Mouse (Mus musculus) R1 (cell line): ENCODE results near the gene Gja10.

Experiments
- DNase-seq: peaks from one replicate; pipeline ENCODE4 v3.0.0-alpha.2; 2018; ENCODE audit warnings: low read depth, low spot score

The Gja10 gene

DNA sequence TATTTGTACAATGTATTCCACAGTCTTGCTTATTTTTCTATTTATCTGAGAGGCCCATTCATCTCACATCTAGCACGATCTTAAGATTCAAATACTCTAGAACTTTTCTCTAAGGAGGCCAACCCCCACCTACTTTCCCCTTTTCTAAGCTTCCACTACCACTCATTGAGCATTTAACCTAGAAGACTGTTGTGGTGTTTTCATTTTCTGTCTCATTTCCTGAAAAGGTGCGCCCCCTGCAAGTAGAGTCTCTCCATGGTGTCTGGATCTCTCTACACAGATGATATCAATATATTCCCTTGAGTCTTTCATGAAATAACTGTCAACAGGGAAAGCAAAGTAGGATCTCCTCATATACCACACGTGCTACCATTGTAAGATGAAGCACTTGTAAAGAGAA is at the start of gene Gja10:
Gene Gja10, minus strand, starts transcription at position 101 of the 400 bp plus-strand sequence.
- DNase-seq, result no peak

DNA sequence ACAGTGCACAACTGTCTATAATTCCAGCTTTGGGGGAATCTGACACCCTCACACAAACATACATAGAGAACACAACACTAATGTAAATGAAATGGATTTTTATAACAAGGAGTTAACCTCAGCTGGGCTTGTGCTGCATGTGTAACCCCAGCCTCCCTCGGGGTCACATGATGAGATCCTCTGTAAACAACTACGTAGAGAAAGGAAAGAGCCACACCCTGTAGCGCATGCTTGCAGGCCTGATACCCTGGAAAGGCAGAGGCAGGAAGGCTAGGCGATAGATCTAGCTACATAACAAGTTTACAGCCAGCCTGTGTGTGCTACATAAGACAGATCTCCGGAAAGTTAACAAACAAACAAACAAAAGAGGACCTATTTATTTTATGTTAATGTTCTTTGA is 49.1 kb upstream of the Gja10 start:
- peak; percentile 59 for DNase-seq

DNA sequence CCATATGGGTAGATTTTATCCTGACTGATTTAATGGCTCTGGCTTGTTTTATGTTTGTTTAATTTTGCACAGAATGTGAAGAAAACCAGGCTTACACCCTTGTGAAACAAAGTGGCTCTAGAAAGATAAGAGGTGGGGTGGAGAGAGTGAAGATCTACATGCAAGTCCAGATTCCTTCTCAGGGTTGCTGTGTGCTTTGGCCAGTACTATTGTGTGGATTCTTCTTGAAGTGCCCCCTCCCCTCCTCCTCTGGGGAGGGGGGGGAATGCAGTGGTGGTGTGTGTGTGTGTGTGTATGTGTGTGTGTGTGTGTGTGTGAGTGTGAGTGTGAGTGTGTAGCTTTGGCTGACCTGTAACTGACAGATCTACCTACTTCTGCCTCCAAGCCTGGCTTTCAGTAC is 19.1 kb upstream of the Gja10 start:
- DNase-seq, result no peak

DNA sequence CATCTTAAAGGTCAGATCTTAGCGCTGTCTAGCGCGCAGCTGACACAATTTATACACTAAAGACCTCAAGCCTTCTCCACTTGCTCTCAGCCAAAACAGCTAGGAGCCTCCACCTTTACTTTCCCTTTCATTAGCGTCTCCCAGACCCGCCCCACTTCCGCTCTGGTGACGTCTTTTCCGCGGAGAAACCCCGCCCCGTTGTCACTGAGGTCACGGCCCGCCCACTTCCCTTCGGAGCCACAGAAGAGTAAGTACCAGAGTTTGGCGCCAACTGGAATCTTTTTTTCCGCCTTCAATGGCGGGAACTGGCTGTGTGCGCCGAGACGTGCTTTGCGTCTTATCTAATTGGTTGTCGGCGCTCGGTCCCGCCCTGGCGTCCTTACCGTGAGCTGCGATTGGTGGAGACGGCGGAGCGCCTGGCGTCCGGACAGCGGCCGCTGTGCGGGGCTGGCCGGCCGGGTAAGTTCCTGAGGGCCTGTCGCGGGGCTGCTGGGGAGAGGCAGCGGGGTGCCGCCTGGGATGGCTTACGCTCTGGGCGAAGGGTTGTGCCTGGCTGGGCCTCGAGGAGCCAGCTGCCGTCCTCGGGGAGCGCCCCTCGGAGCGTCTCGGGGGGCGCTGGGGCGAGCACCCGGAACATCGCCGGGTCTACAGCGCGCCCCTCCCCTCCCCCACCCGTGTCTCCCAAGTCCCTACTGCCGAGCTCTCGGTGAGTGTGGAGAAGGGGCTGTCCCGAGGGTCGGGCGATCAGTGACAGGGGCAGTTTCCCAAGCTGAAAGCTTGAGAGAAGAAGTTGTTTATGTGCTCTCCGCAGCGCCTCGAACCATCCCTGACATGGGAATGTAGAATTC is 12.7 kb upstream of the Gja10 start, which contains the start of gene Casp8ap2:
Gene Casp8ap2, plus strand, starts transcription at position 418 of the 848 bp plus-strand sequence.
- peak; percentile 100 for DNase-seq

GRCm38 (mm10) chr4:32601135-32601534 is 1.4 kb downstream of the Gja10 start:
- peak; percentile 76 for DNase-seq

DNA sequence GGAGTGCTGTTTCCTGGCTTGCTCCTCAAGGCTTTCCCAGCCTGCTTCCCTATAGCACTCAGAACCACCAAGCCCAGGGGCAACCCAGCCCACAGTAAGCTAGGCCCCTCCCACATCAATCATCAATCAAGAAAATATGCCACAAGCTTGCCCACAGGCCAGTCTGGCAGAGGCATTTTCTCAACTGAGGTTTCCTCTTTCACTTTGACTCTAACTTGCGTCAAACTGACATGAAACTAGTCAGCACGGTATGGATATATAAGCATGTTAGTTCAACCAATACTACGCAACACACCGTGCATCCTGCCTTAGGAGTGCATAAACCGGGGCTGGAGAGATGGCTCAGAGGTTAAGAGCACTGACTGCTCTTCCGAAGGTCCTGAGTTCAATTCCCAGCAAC is 14.3 kb downstream of the Gja10 start:
- no peak for DNase-seq

- DNase-seq, result no peak
Measured at GRCm38 (mm10) chr4:32587543-32587942, 15.0 kb downstream of the Gja10 start.

DNA sequence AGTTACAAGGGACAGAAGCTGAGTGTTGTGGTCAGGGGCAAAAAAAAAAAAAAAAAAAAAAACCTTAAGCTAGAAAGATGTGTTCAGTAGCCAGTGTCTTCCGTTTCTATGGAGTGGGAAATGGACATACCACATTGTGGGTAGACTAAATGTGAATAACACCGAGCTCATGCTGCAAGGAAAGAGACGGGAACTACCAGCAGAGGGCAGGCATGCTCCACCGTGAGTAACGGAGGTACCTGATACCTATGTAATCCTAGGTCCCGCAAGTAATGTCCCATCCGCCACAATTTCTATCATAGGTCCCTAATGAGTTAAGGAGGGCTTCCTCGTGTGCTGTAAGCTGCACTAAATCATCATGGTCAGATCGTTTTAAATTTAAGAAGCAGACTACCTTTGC is 16.0 kb downstream of the Gja10 start:
- DNase-seq, result peak; percentile 81

- DNase-seq, result no peak
Measured at GRCm38 (mm10) chr4:32584181-32584580, 18.4 kb downstream of the Gja10 start.

DNA sequence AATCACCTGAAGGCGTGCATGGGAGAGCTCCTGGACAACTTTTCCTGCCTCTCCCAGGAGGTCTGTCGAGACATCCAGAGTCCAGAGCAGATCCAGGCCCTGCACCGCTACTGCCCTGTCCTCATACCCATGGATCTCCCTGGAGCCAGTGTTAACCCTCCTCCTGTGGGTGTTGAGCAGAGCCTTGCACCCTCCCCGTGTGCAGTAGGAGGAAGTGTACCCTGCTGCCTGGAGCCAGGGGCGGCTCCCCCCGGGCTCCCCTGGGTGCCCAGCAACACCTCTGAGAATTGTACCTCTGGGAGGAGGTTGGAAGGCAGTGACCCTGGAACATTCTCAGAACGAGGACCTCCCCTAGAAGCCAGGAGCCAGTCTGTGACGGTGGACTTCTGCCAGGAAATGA is 22.7 kb downstream of the Gja10 start:
- DNase-seq, result no peak

DNA sequence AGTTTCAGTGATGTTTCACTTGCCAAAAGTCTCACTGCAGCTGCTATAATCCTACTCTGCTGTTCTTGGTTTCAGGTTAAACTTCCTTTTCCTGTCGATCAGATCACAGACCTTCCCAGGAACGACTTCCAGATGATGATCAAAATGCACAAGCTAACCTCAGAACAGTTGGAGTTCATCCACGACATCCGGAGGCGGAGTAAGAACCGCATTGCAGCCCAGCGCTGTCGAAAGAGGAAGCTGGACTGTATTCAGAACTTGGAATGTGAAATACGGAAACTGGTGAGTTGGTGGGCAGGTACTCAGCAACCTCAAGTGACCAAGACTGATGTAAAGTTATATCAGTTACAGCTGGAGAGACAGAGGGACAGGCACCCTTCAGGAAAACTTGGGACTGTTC is 27.4 kb downstream of the Gja10 start:
- DNase-seq, result no peak

DNA sequence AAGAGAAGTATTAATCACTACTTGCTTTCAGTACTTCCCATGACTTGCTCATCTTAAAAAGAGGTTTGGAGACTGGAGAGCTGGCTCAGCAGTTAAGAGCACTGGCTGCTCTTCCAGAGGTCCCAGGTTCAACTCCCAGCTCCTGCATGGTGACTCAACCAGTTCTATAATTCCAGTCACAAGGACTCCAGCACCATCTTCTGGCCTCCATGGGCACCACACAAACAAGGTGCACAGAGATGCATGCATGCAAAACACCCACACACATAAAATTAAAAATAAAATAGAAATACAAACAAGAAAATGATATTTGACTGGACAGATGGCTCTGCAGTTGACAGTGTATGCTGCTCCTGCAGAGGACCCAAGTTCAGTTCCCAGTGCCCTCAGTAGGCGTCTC is 28.0 kb downstream of the Gja10 start:
- no peak for DNase-seq

DNA sequence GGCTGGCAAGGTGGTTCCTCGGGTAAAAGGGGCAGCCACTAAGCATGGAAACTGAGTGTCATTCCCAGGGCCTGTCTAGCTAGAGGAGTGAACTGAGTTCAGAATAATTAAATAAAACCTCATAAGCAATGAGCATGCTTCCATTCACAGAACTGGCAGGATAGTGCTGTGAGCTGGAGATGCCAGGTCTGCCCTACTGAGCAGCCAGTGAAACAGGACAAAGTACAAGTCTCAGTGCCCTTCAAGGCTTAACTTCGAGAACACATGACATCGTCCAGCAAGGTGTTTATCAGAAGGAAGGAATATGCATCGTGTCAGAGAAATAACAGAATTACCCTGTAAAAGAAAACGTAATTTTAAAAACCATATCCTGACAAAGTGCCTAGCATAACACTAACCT is 29.0 kb downstream of the Gja10 start:
- no peak for DNase-seq

- DNase-seq, result peak; percentile 64
Measured at GRCm38 (mm10) chr4:32572118-32572517, 30.4 kb downstream of the Gja10 start.

GRCm38 (mm10) chr4:32571441-32571840 is 31.1 kb downstream of the Gja10 start:
- DNase-seq, result no peak

DNA sequence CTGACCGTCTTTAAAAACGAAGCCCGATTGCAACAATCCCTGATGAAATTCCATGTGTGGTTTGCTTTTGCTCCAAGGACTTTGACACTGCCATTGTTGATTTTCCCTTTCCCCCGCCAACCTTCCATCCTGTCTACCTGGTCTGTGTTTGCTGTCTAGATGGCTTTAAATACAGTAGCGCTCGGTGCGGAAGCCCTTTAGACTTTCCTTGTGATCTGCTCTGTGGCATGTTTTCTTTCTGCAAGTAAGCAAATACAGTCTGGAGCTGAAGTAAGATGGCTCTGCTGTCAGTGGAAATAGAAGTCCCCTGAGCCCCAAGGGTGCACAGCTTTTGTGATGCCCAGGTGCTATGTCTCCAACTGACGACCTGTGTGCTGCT is 31.6 kb downstream of the Gja10 start:
- DNase-seq, result no peak

DNA sequence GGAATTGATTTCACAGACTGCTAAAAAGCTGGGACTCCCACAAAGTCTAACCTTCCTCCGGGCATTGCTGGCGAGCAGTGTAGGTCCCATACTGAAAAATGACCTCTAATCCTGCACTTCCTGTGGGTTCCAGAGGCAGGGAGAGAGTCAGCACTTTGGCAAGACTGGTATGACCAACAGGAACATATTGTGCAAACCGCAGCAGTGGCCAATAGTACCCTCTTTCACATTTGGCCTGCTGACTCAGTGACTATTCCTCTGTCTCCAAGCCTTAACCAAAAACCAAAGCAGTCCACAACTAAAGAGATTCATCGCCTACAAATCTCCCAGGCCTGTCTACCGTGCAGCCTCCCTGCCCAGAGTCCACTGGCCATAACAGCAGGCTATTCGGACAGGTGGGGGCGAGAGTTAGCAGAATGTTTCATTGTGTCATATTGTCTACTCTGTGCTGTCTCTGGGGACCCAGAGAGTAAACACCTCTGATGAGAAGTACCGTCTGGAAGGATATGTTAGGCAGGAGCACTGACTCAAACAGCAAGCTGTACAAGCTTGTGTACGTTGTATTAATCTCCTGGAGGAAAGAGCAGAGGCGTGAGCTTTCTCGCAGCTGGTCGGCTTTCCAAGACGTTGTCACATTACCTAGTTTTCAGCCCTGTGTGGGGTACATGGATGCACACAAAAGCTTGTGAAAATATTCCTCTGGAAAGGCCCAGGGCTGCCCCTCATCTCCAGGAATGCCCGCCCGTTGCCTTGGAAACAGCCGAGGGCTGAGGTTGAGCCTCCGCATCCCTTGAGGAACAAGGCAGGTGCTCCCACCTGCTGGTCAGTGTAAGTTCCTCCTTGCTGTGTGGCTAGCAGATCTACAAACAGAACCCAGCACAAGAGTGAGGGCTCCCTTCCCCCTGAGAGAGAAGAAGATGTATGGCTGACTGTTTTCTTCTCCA is 32.3 kb downstream of the Gja10 start:
- peak; percentile 69 for DNase-seq

- DNase-seq, result no peak
Measured at GRCm38 (mm10) chr4:32569054-32569453, 33.5 kb downstream of the Gja10 start.

GRCm38 (mm10) chr4:32564918-32565317 is 37.6 kb downstream of the Gja10 start:
- DNase-seq, result no peak

DNA sequence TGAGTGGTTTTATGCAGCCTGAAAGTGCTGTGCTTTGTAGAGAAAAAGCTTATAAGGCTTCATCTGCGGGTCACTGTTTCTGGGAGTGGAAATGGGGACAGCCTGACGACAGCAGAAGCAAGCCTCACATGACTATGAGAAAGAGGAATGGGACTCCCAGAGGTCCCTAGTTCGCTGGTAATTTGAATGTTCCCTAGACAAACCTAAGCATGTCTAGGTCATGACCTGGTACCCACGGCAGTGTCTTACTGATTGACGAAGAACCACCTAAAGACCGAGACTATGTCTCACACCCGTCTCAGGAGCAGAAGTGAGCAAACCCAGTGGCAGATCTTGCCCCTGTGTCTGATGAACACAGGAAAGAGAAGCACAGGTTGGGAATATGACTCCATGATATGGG is 38.1 kb downstream of the Gja10 start:
- no peak for DNase-seq

DNA sequence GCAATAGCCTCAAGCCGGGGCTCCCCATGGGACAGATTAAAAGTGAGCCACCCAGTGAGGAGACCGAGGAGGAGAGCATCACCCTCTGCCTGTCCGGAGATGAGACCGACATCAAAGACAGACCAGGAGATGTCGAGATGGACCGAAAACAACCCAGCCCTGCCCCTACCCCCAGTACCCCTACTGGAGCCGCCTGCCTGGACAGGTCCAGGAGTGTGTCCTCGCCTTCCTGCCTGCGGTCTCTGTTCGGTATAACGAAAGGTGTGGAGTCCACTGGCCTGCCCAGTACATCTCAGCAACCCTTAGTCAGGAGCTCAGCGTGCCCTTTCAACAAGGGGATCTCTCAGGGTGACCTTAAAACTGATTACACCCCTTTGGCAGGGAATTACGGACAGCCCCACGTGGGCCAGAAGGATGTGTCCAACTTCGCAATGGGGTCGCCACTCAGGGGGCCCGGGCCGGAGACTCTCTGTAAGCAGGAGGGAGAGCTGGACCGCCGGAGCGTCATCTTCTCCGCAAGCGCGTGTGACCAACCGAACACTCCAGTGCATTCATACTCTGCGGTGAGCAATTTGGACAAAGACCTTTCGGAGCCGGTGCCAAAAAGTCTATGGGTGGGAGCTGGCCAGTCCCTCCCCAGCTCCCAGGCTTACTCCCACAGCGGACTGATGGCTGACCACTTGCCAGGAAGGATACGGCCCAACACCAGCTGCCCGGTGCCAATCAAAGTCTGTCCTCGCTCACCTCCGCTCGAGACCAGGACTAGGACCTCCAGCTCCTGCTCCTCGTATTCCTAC is 40.0 kb downstream of the Gja10 start:
- DNase-seq, result no peak
